Comparison of ENCODE assay signal across 23 mouse cellular contexts in the genomic region with DNA sequence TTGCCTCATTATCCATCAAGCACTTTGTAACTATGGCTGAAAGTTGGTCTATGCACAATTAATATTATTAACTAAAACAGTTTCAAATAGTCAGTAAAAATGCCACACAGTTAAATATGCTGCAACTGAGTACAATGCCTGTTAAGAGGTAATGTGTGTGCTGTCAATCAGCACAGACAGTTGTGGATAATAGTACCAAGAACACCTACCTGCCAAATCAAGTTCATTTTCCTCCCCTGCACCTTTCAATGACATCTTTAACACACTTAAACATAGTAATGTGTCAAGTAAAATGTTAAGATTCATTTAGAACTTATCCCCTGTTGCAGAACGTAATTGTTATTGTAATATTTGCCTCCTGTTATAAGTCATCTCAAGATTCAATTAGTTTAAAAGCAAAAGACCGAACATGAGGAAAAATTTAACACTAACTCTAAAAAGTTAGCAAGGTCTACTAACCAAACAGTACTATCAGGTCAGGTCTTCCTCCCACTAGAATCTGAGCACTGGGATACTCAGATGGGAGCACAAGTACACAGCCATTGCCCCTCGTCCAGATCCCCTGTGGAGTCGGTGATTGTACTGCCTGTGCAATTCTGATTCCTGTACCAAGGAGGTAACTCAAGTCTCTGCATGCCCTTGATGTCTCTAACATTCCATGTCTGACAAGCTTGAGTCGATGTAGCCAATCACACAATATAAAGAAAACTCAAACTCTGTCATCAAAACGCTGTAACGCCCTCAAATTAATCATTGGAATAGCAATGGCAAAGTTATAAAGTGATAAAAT. TPM values are rescaled to one million over a fixed set of nuclear protein-coding genes. Genes with fewer than 3 reads are reported as not detected.
DNase-seq lines count a peak whose midpoint lies in the region; ATAC-seq and TF ChIP-seq lines count a peak whose summit lies in the region.
"Had no signal": no experiment of that assay in that cellular context is flagged by ENCODE, and none has a peak within 500 bp of the region (broad histone marks: within the 10 kb centered on the region; RNA-seq: fewer than 3 reads in every experiment).

No protein-coding gene starts in this region.

- H3K9me3 ChIP-seq in limb, embryonic 14.5 days (ENCODE audit: control insufficient read depth, low read length): no peaks in the 10 kb centered on the region
- no peaks in the 10 kb centered on the region for H3K9me3 ChIP-seq in limb, embryonic 10.5 days (replicated peaks)
- H3K9me3 ChIP-seq in embryonic facial prominence, embryonic 15.5 days (replicated peaks): no peaks in the 10 kb centered on the region
- H3K9me3 ChIP-seq in liver, embryonic 12.5 days (replicated peaks): no peaks in the 10 kb centered on the region
- H3K9me3 ChIP-seq: forebrain, embryonic 13.5 days; heart, embryonic 15.5 days; intestine, embryonic 15.5 days had no signal

- H3K36me3 ChIP-seq in limb, embryonic 14.5 days (ENCODE audit: control insufficient read depth, insufficient read depth, low read length): peaks cover 42% of the 10 kb centered on the region
- H3K36me3 ChIP-seq in limb, embryonic 10.5 days: peaks cover 51% of the 10 kb centered on the region
- H3K36me3 ChIP-seq in embryonic facial prominence, embryonic 15.5 days: peaks cover 39% of the 10 kb centered on the region
- H3K36me3 ChIP-seq in liver, embryonic 12.5 days: no peaks in the 10 kb centered on the region
- H3K36me3 ChIP-seq: heart, embryonic 15.5 days had no signal

- no peak overlapping the region for H3K27ac ChIP-seq in limb, embryonic 14.5 days (replicated peaks; ENCODE audit: low read depth, low read length)
- no peak overlapping the region for H3K27ac ChIP-seq in limb, embryonic 10.5 days
- H3K27ac ChIP-seq in embryonic facial prominence, embryonic 15.5 days (replicated peaks): no peak overlapping the region
- no peak overlapping the region for H3K27ac ChIP-seq in liver, embryonic 12.5 days
- H3K27ac ChIP-seq: forebrain, embryonic 13.5 days; heart, adult 2 months; heart, embryonic 15.5 days; hindbrain, embryonic 14.5 days; intestine, embryonic 15.5 days had no signal

- no peak overlapping the region for H3K4me3 ChIP-seq in limb, embryonic 14.5 days (replicated peaks; ENCODE audit: low read length)
- no peak overlapping the region for H3K4me3 ChIP-seq in limb, embryonic 10.5 days
- H3K4me3 ChIP-seq in embryonic facial prominence, embryonic 15.5 days (replicated peaks): no peak overlapping the region
- H3K4me3 ChIP-seq in liver, embryonic 12.5 days: no peak overlapping the region
- H3K4me3 ChIP-seq: forebrain, embryonic 13.5 days; heart, adult 2 months; heart, embryonic 15.5 days; intestine, embryonic 15.5 days had no signal

- H3K4me2 ChIP-seq in limb, embryonic 14.5 days (replicated peaks; ENCODE audit: low read depth, low read length, severe bottlenecking): no peak overlapping the region
- H3K4me2 ChIP-seq in embryonic facial prominence, embryonic 15.5 days (replicated peaks): no peak overlapping the region
- no peak overlapping the region for H3K4me2 ChIP-seq in liver, embryonic 12.5 days
- H3K4me2 ChIP-seq: forebrain, embryonic 13.5 days; heart, embryonic 11.5 days; heart, embryonic 15.5 days; hindbrain, embryonic 14.5 days; intestine, embryonic 15.5 days had no signal

- no peak for DNase-seq in limb, embryonic 14.5 days (ENCODE audit: low spot score)
- DNase-seq in limb, embryonic 10.5 days (ENCODE audit: low spot score): no peak
- peak; percentile 55 for DNase-seq in NIH3T3 (ENCODE audit: low read depth)
- DNase-seq in cerebellum, adult 11-12 months: no peak
- DNase-seq in left cerebral cortex, adult 9 months (ENCODE audit: low spot score in 2 of 2): no peak
- DNase-seq: adrenal gland, adult 8-10 months; adrenal gland, postnatal 36 days; B cell, adult 2 months; cerebellum, adult 8-10 months; cerebellum, postnatal 25 days; gastrocnemius, postnatal 14 days; heart, adult 2 months; heart, postnatal 14 days; kidney, adult 18-20 months had no signal

- TF ChIP-seq POLR2A in limb, embryonic 14.5 days (IDR thresholded peaks at IDR 0.05; ENCODE audit: borderline replicate concordance, extremely low read depth, insufficient read depth, insufficient read length): no peak

- peak; percentile 13; the same call in 1 of the 2 replicates for ATAC-seq in limb, embryonic 14.5 days (ENCODE audit: low FRiP score, low read depth)
- ATAC-seq in embryonic facial prominence, embryonic 15.5 days (ENCODE audit: insufficient number of reproducible peaks, low FRiP score, low TSS enrichment, low read depth): peak; percentile 12; the same call in 1 of the 2 replicates
- ATAC-seq in liver, embryonic 12.5 days: no peak
- ATAC-seq: CD4-positive, CD25-positive, alpha-beta regulatory T cell, adult 4 months; forebrain, embryonic 13.5 days; intestine, embryonic 15.5 days; Patski had no signal

- H3K4me1 ChIP-seq in limb, embryonic 14.5 days (ENCODE audit: control insufficient read depth, insufficient read depth, low read length): no peaks in the 10 kb centered on the region
- no peaks in the 10 kb centered on the region for H3K4me1 ChIP-seq in limb, embryonic 10.5 days
- H3K4me1 ChIP-seq in embryonic facial prominence, embryonic 15.5 days: no peaks in the 10 kb centered on the region
- H3K4me1 ChIP-seq in liver, embryonic 12.5 days: no peaks in the 10 kb centered on the region
- H3K4me1 ChIP-seq: forebrain, embryonic 13.5 days; heart, embryonic 15.5 days; intestine, embryonic 15.5 days had no signal

- WGBS in limb, embryonic 14.5 days: 82% methylated on average over 7 of the region's 7 CpGs
- WGBS in limb, embryonic 10.5 days: 88% methylated on average over 7 of the region's 7 CpGs
- 83% methylated on average over 7 of the region's 7 CpGs for WGBS in embryonic facial prominence, embryonic 15.5 days
- WGBS in liver, embryonic 12.5 days (ENCODE audit: insufficient replicate concordance): 68% methylated on average over 7 of the region's 7 CpGs

- H3K9ac ChIP-seq in limb, embryonic 14.5 days (ENCODE audit: low read depth, low read length, severe bottlenecking): no peak overlapping the region
- no peak overlapping the region for H3K9ac ChIP-seq in embryonic facial prominence, embryonic 15.5 days
- H3K9ac ChIP-seq in liver, embryonic 12.5 days: no peak overlapping the region
- H3K9ac ChIP-seq: forebrain, embryonic 13.5 days; heart, embryonic 15.5 days; hindbrain, embryonic 14.5 days; intestine, embryonic 15.5 days had no signal

- H3K27me3 ChIP-seq in limb, embryonic 14.5 days (ENCODE audit: control insufficient read depth, insufficient read depth, low read length): no peaks in the 10 kb centered on the region
- H3K27me3 ChIP-seq in limb, embryonic 10.5 days (ENCODE audit: low read depth, poor library complexity, severe bottlenecking): no peaks in the 10 kb centered on the region
- no peaks in the 10 kb centered on the region for H3K27me3 ChIP-seq in embryonic facial prominence, embryonic 15.5 days
- H3K27me3 ChIP-seq in liver, embryonic 12.5 days (replicated peaks): no peaks in the 10 kb centered on the region
- H3K27me3 ChIP-seq: forebrain, embryonic 13.5 days; heart, embryonic 15.5 days; intestine, embryonic 15.5 days; Patski had no signal

RNA-seq across cellular contexts. Expression of a gene that starts 37.5 kb away (rescaled TPM):
- 1,303 and 1,310 TPM in 2 replicates for polyA plus RNA-seq in limb, embryonic 14.5 days (2012; rRNA removed)
- 1,790 and 1,964 TPM in 2 replicates for polyA plus RNA-seq in limb, embryonic 14.5 days (2014; fragmentation: Nextera tagmentation; extraction: Ambion mirVana)
- polyA plus RNA-seq in limb, embryonic 10.5 days (2016; fragmentation: Nextera tagmentation; extraction: Ambion mirVana): 109 and 248 TPM in 2 replicates
- polyA plus RNA-seq in embryonic facial prominence, embryonic 15.5 days (2015; fragmentation: Nextera tagmentation; extraction: Ambion mirVana): 2,269 and 2,307 TPM in 2 replicates
- polyA plus RNA-seq in liver, embryonic 12.5 days (2016; fragmentation: Nextera tagmentation; extraction: Ambion mirVana): 85.5 and 94.7 TPM in 2 replicates

RNA-seq across cellular contexts. Expression of a gene that starts 58.5 kb away (rescaled TPM):
- polyA plus RNA-seq in limb, embryonic 14.5 days (2012; rRNA removed): 44.2 and 52.3 TPM in 2 replicates
- 36.3 and 42.8 TPM in 2 replicates for polyA plus RNA-seq in limb, embryonic 14.5 days (2014; fragmentation: Nextera tagmentation; extraction: Ambion mirVana)
- polyA plus RNA-seq in limb, embryonic 10.5 days (2016; fragmentation: Nextera tagmentation; extraction: Ambion mirVana): 84.3 and 89.6 TPM in 2 replicates
- 26.8 and 29.6 TPM in 2 replicates for polyA plus RNA-seq in embryonic facial prominence, embryonic 15.5 days (2015; fragmentation: Nextera tagmentation; extraction: Ambion mirVana)
- polyA plus RNA-seq in liver, embryonic 12.5 days (2016; fragmentation: Nextera tagmentation; extraction: Ambion mirVana): 17.4 and 18.1 TPM in 2 replicates
